Comparison of ENCODE assay signal across 8 mouse cellular contexts in the genomic region with DNA sequence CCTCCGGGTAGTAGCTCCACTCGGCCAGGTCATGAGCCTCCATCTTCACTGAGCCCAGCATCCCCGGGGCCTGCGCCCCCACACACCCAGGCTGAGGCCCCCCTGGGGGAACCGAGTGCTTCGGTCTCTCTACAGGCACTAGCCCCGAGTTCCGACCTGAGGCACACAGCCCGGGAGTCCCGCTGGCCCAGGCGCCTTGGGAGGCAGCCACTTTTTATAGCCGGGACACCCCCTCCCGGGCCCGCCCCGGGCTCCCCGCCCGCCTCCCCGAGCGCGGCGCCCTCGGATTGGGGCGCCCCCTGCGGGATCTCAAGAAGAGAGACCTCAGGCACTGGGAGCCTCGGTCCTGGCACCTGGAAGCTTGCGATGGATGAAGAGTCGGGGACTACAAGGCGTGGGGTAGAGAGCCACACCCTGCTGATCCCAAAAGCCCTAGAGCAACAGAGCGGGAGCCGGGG. TPM values are rescaled to one million over a fixed set of nuclear protein-coding genes. Genes with fewer than 3 reads are reported as not detected.
DNase-seq lines count a peak whose midpoint lies in the region; ATAC-seq lines count a peak whose summit lies in the region.

A gene (minus strand): TSS at position 182 of the 458 bp plus-strand sequence.

- H3K4me3 ChIP-seq in megakaryocyte, embryonic 14.5 days (replicated peaks), result peak within 1 kb of the TSS; percentile 95

- intact Hi-C loops in heart, postnatal 36 days (cut with DNase I), result loop anchor here (2.0 kb wide), 1 partner anchor 17 kb away; no protein-coding TSS in a partner anchor
- intact Hi-C loops in left cerebral cortex, postnatal 25 days (cut with DNase I), result loop anchor here (2.0 kb wide), 1 partner anchor 17 kb away; no protein-coding TSS in a partner anchor

- H3K4me1 ChIP-seq in megakaryocyte, embryonic 14.5 days, result peaks cover 71% of the 10 kb centered on the region

- H3K36me3 ChIP-seq in megakaryocyte, embryonic 14.5 days (replicated peaks; ENCODE audit: low read length), result peaks cover 4% of the 10 kb centered on the region

- ATAC-seq in erythroid progenitor cell, adult 5-6 weeks (replicated peaks; ENCODE audit: low FRiP score, poor library complexity, severe bottlenecking), result peak; percentile 40

- H3K9me3 ChIP-seq in megakaryocyte, embryonic 14.5 days, result no peaks in the 10 kb centered on the region

- H3K27me3 ChIP-seq in megakaryocyte, embryonic 14.5 days (replicated peaks), result peaks cover 36% of the 10 kb centered on the region

- DNase-seq in CD4-positive helper T cell, adult 2 months (ENCODE audit: low read depth, low spot score), result peak; percentile 80
- peak; percentile 41 for DNase-seq in T-cell, adult 2 months (ENCODE audit: low spot score)
- peak; percentile 44 to 52 for DNase-seq in heart, postnatal 36 days
- DNase-seq in kidney, postnatal 4 days, result peak; percentile 43 to 67
- peak; percentile 64 for DNase-seq in testis, postnatal 14 days (ENCODE audit: low spot score)
- no peak for DNase-seq in left cerebral cortex, postnatal 25 days (ENCODE audit: low spot score in 2 of 2)

RNA-seq across cellular contexts. Expression of the gene that starts here (rescaled TPM):
- not detected in 2 replicates for total RNA-seq in erythroid progenitor cell, adult 5-6 weeks (2015; ENCODE audit: low replicate concordance)
- total RNA-seq in erythroid progenitor cell, adult 5-6 weeks (2017; ENCODE audit: low replicate concordance), result not detected in 2 replicates
- not detected for total RNA-seq in heart, postnatal 36 days (2021)
- not detected in 2 replicates for polyA plus RNA-seq in megakaryocyte, embryonic 14.5 days (2012; ENCODE audit: insufficient read depth, low replicate concordance)
- not detected for total RNA-seq in left cerebral cortex, postnatal 25 days (2021)

Comparison
In these comparisons a context has a peak if more than half of its experiments do, and no peak if none do; other contexts are left out.
1. Peak in ATAC-seq in erythroid progenitor cell, adult 5-6 weeks; RNA of the gene not detected or under 1 TPM.
2. Peak in DNase-seq in heart, postnatal 36 days; RNA of the gene not detected or under 1 TPM.
3. DNase-seq: peak in CD4-positive helper T cell, adult 2 months (single experiment), T-cell, adult 2 months (single experiment), kidney, postnatal 4 days (2 of 2) and testis, postnatal 14 days (single experiment); none in left cerebral cortex, postnatal 25 days (0 of 2).